Mouse (Mus musculus): ENCODE data around the gene Tmcc3.

DNA sequence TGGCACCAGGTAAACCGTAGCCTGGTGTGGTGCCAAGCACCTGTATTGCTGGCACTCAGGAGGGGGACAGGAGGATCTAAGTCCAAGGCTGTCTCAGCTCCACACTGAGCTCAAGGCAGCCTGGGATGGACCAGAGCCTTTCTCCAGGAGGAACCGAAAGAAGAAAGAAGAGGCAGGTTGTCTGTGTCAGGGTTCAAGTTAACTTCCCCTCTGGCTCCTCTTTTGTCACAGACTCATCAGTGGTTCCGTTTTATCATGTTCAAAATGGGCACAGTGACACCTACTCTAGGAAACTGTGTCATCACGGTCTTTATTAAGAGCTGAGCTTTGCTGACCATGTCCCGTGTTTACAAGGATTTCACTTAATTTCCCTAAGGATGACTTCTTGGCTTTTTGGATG is 162.4 kb downstream of the Tmcc3 start:
- no peak for TF ChIP-seq CTCF (IDR thresholded peaks at IDR 0.05)
- TF ChIP-seq EP300 (IDR thresholded peaks at IDR 0.05): no peak
